Mouse (Mus musculus) adrenal gland, postnatal 14 days (tissue): Measurements from ENCODE around the gene Foxp1. TPM values are rescaled to one million over a fixed set of nuclear protein-coding genes. Genes with fewer than 3 reads are reported as not detected.

Experiments
- DNase-seq: peaks from one replicate; pipeline ENCODE4 v3.0.0; 2021; ENCODE audit warnings: mixed read lengths
- total RNA-seq: library from RNA; stranded (reverse); gene quantifications from 2 replicates; pipeline ENCODE4 v1.2.3, GENCODE M21; 2021

The Foxp1 gene
- total RNA-seq, 1 experiment from 2014 or later = 46.4 TPM

GRCm38 (mm10) chr6:99260941-99261736 is 261.4 kb downstream of the Foxp1 start:
- no peak for DNase-seq

GRCm38 (mm10) chr6:99258346-99258745 is 264.2 kb downstream of the Foxp1 start:
- DNase-seq = no peak

- DNase-seq = no peak
These were observed 264.8 kb downstream of the Foxp1 start for GRCm38 (mm10) chr6:99257676-99258075.

- no peak for DNase-seq
These were observed 269.2 kb downstream of the Foxp1 start for GRCm38 (mm10) chr6:99253331-99253730.

GRCm38 (mm10) chr6:99252816-99253215 is 269.7 kb downstream of the Foxp1 start:
- no peak for DNase-seq

GRCm38 (mm10) chr6:99251924-99252323 is 270.6 kb downstream of the Foxp1 start:
- DNase-seq = no peak

GRCm38 (mm10) chr6:99251222-99251621 is 271.3 kb downstream of the Foxp1 start:
- no peak for DNase-seq

- DNase-seq = no peak
These were observed 273.0 kb downstream of the Foxp1 start for GRCm38 (mm10) chr6:99249496-99250030.

GRCm38 (mm10) chr6:99248396-99248795 is 274.1 kb downstream of the Foxp1 start:
- no peak for DNase-seq

- no peak for DNase-seq
These were observed 280.7 kb downstream of the Foxp1 start for GRCm38 (mm10) chr6:99241625-99242395.

- DNase-seq = no peak
These were observed 281.8 kb downstream of the Foxp1 start for GRCm38 (mm10) chr6:99240764-99241163.

GRCm38 (mm10) chr6:99235588-99235987 is 286.9 kb downstream of the Foxp1 start:
- no peak for DNase-seq

GRCm38 (mm10) chr6:99233411-99233810 is 289.1 kb downstream of the Foxp1 start:
- DNase-seq = no peak

- no peak for DNase-seq
These were observed 294.1 kb downstream of the Foxp1 start for GRCm38 (mm10) chr6:99228336-99228870.

GRCm38 (mm10) chr6:99221147-99221546 is 301.4 kb downstream of the Foxp1 start:
- no peak for DNase-seq

- no peak for DNase-seq
These were observed 302.0 kb downstream of the Foxp1 start for GRCm38 (mm10) chr6:99220472-99220871.

- DNase-seq = no peak
These were observed 304.7 kb downstream of the Foxp1 start for GRCm38 (mm10) chr6:99217846-99218245.

- no peak for DNase-seq
These were observed 305.4 kb downstream of the Foxp1 start for GRCm38 (mm10) chr6:99217155-99217554.

GRCm38 (mm10) chr6:99212461-99212860 is 310.1 kb downstream of the Foxp1 start:
- DNase-seq = no peak

GRCm38 (mm10) chr6:99211663-99212333 is 310.7 kb downstream of the Foxp1 start:
- DNase-seq = no peak

- DNase-seq = no peak
These were observed 312.4 kb downstream of the Foxp1 start for GRCm38 (mm10) chr6:99210161-99210560.

- DNase-seq = no peak
These were observed 315.2 kb downstream of the Foxp1 start for GRCm38 (mm10) chr6:99207226-99207885.
